Mouse (Mus musculus) embryo, embryonic 9.5 days (tissue): ENCODE data around the gene Rtl6.

Experiments
- DNase-seq: peaks from one replicate; pipeline ENCODE4 v3.0.0-alpha.2; 2017; ENCODE audit errors: extremely low spot score

Gene Rtl6

DNA sequence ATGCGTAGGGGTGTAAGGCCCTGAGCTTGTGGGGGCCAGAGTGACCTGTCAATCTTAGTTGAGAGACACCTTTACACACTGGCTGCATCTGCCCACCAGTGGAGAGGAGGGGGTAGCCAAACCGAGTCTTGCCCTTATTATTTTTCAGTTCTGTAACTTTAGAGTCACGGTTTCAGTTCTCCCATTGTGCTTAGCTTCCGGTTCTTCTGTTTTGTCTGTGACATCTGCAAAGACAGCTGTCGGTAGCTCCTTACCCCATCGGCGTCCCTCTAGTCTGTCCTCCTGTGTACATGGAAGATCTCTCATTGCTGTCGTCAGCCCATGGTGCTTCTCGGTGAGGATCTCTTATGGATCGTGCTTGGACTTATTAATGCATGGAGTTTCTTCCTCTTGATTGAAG is 20.5 kb downstream of the Rtl6 start:
- no peak for DNase-seq

DNA sequence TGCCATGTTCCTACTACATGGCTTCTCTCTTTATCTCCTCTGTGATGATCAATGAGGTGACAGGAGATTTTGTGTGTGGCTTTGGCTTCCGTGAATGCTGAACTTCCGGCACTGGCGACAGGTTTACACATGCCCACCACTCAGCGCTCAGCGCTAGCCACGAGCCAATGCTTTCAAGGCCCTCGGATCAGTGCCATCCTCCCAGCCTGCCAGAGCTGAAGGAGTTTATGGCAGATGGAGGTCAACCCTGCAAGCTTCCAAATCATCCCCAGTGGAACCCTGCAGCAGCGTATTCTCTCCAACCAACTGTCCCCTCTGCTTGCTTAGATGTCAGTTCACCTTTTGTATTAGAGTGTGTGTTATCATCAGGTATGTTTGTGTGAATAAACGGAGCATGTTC is 21.0 kb downstream of the Rtl6 start:
- no peak for DNase-seq

DNA sequence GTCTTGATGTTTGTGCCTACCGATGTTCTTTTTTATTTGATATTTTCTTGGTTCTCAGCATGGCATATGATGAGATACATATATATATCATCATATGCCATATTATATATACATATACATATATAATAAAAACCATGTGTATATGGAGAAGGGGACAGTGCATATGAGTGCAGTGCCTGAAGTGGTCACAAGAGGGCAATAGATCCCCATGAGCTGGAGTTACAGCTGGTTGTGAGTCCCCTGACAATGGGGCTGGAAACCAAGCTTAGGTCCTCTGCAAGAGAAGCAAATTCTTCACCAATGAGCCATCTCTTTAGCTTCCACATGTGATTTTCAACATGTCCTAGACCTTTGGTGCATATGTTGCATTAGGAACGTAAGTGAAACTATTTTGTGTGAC is 21.7 kb downstream of the Rtl6 start:
- no peak for DNase-seq

DNA sequence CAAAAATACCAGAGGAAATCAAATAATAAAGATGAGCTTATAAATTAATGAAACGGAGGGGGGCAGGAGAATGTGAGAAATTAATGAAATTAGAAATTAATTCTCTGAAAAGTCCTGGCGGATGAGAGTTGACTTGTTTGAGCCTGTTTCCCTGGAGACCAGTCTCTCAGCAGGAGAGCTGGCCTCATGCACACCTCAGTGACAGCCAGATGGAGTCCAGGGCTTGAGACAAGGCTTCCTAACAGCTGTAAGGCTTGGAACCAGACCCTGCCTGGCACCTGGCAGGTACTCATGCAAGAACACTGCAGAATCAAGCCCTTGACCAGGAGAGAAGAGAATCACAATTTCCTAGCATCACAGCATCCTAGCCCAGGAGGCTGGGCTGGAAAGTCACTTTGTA is 25.4 kb downstream of the Rtl6 start:
- no peak for DNase-seq

DNA sequence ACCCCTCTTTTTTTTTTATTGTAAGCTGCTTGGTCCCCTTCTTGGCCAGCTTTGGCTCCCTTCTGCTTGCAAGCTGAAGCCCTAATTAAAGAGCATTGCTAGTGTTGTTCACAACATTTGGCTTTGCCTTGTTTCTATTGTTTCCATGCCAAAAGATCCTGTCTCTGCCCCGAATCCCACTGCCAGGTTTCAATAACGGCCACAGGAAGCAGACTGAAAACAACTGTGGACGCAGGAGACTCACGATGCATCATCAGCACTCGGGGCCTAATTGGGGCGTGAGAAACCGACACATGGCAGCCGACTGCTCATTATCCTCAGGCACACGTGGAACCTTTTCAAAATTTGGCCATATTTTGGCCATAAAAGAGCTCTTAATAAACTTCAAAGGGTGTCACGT is 26.1 kb downstream of the Rtl6 start:
- DNase-seq = no peak

DNA sequence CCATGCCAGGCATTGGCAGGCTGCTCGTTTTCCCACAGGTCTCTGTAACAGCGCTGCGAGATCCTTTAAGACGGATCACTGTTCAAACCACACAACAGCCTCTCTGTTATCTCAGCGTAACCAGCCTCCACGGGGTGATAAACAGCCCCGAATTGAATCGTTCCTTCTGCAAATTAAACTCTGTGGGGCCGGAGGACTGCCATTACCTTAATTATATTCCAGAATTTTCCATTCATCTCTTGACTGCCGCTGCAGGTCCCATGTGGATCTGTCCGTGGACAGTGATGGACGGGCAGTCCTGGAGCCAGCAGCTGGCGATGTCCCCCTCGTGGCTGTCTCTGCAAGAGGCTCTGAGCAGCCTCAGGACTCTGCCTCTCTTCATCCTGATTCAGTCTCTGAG is 30.7 kb downstream of the Rtl6 start:
- DNase-seq = no peak

DNA sequence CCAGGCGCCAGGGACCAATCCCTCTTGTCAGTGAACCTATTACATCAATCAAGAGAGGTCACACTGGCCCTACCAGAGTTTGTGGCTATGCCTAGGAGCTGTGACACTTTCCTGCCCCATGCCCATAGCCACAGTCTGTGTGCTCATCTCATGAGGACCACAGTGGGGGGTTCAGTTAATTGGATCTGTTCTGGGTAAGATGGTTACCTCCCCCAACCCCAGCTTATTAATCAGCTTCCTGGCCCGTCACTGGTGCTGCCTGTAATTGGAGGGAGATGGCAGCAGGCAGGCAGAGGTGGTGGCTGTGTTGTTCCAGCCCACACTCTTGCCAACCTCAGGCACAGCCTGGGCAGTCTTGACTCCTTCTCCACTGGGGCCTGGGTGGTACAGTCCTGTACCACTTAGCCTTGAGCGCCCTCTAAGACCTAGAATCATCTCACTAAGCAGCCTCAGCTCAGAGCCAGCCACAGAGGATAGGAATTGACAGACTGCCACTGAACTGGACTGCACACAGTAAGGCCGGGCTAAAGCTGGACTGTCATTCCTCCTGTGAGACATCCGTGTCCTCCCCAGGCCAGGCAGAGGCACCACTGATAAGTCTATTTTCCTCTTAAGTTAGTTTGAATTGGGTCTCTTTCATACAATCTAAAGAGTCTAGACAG is 32.3 kb downstream of the Rtl6 start:
- no peak for DNase-seq

DNA sequence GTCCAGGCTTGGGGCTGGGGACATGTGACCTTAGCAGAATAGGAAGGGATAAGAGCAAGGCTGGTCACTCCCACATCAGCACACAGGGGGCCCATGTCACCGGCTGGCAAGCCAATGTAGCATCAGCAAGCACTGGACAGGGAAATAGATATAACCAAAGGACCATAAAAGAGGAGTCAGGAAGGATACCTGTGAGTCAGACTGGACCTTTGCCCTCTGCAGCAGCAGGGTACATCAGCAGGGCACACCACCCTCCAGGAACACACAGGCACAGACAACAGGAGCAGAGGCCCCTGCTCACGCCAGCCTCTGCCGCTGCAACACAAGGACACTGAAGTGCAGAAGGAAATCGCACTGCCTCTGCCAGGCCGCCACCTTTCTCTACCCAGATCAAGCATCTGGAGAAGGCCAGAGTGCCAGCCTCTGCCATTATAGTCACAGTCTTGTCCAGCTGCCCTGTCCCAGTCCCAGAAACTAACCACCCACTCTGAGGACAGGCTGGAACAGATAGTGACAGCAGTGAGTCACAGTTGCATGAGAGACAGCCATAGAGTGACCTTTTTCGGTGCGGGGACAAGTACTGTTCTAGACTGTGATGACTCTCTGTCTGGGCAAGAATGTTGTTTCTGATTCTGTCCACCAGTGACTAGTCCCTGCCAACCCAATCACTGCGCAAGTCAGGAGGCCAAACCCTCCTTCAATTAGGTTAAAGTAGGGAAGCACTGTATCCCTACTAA is 34.5 kb downstream of the Rtl6 start:
- no peak for DNase-seq

DNA sequence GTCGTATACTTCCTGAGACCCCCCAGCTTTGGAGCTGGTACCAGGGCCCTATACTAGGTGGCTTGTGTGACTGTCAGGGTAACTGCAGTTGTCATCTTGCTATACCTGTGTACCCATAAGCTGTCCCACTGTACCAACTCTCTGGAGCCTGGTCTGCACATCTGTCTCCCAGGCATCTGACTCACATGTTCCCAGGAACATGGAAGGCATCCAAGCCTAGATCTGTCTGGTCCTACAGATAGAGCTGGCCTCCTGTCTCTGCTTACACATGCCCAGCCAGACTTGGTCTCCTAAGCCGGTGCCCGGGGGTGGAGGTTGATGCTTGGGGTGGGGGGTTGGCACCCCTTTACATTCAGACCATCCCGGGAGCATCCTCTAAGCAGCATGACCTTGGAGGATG is 36.1 kb downstream of the Rtl6 start:
- no peak for DNase-seq

DNA sequence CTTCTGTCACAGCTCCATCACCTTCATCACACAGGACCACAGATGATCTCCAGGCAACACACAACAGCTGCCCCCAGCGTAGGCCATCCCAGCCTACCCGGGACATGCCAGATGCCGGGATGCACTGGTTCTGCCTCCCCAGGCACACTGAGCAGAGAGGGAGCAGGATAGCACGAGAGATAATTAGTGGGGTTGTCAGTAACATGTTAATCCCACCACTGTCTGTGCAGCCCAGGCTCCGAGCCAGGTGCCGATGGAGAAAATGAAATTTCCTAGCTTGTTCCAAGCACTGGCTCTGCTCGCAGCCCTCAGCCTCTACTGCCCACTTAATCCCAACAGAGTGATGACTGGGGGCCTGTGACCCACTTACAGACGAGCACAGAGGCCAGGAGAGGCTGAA is 39.1 kb downstream of the Rtl6 start:
- DNase-seq = no peak

DNA sequence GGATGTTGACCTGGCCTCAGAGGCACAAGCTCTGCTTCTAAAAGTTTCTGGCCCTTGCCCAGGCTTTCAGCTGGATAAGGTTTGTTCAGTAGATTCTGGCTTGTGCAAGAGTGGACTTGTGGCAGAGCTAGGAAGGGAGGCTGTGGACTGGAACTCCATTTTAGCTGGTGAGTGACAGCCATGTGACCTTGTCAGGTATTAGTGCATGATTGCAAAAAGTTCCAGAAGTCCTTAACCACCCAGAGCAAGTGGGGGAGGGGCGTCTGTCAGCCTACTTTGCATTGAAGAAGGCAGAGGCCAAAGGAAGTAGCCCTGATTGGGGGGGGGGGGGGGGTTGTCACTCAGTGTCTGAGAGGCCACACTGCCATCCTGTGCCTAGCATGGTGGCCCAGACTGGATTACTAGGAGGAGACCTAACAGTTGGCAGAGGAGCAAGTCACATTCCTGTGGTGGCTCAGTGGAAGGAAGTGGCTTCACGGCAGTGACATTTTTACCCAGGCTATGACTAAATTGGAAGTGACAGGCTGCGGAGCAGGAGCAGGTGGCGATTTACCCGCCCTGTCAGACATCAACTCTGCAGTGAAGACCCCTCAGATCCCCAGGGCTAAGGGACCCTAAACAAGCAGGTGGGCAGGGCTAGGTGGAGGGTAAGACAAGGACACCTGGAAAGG is 44.9 kb downstream of the Rtl6 start:
- no peak for DNase-seq

DNA sequence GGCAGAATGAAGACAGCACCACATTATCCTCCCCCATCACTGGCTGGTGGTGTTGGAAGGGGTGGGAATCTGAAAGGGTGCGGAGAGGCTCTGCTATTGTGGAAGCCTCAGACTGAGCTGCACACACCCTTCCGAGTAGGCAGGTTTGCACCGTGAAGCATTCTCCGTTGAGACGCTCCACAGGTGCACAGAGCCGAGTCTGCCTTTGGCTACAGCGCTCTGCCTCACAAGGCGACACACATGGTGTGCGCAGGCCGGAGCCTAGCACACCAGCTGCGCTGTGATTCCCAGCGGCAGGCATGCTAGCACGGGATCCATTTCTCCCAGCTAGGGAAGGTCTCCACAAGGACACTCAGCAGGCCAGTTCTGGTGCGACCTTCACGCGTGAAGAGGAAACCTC is 47.6 kb downstream of the Rtl6 start:
- no peak for DNase-seq

DNA sequence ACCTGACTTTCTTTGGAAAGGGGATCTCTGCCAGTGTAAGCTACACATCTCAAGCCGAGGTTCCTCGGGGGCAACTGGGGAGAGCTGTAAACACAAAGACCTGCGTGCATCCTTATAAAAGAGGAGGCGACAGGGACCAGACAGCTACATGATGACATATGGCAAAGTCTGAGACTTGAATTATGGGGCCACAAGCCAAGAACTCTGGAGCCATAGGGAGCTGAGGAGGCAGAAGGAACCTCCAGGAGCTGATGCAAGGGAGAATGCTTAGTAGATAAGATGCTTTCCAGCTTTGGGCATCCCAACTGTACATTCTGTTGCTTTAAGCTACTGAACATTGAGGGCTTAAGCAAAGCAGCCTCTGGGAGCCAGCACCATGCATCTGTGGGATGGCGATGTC is 48.5 kb downstream of the Rtl6 start:
- DNase-seq = no peak

DNA sequence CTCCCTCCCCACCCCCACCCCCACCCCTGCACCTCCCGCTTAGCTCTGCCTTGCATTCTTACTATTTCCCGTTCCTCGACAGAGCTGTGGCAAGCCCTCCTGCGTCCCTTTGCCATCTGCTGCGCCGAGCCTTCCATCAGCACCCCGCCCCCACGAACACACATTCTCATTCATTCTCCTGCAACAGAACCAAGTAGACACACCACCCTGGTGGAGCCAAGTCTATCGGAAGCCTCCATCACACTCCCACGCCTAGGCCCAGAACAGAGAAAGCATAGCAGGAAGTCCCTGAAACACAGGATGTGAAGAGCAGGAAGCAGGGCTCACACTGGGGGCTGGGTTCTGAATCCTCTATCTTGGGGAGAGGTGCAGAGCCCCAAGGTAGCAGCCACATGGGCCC is 51.6 kb downstream of the Rtl6 start:
- no peak for DNase-seq

DNA sequence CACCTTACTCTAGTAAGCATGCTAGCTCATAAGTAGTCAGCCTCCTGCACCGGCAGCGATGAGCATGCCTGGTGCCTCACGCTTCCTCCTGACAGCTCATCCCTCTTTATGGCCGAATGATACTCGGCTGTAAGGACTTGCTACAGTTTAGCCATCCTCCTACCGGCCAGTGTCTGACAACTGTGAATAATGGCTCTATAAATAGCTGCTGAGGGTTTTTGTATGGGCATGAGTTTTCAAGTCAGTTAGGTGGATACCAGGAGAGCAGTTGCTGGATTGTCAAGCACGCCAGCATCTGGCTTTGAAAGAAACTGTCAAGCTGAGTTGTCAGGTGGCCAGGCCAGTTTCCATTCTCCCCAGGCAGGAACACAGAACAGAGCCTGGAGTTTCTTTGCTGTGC is 52.7 kb downstream of the Rtl6 start:
- no peak for DNase-seq
